Mouse (Mus musculus): ENCODE results near the gene Cd36.

Cd36 gene

DNA sequence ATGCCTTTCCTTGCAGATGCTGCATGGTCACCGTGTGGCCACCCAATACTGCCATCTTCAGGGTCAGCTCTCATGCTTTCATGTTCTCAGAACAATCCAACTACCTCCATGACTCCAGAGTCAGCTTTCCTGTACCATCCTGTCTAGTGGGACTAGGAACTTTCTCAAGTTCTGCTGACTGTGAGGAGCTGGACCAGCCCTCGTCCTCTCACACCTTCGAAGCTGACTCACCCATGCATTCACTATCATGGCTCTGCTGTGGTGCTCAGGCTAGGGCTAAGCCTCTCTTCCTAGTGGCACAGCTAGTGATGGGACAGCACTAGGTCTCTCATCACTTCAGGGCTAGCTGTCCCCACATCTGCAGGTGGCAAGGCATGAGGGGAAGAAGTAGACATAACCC, 30.7 kb downstream of the Cd36 start:
- no peak for DNase-seq

DNA sequence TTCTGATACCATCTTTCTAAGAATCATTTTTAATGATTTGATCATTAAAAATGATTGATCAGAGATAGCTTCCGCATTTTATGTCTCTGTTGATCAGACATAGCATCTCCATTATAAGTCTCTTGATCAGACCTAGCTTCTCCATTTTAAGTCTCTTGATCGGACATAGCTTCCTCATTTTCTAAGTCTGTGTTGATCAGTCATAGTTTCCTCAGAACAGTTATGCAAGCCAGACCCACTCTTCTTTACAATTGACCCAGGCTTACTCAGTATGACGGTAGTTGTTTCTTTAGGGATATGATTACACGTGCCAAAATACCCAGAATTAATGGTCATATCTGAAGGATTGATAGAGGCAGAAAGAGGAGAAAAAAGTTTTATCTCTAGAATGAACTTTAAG, 31.3 kb downstream of the Cd36 start:
- DNase-seq, result no peak

DNA sequence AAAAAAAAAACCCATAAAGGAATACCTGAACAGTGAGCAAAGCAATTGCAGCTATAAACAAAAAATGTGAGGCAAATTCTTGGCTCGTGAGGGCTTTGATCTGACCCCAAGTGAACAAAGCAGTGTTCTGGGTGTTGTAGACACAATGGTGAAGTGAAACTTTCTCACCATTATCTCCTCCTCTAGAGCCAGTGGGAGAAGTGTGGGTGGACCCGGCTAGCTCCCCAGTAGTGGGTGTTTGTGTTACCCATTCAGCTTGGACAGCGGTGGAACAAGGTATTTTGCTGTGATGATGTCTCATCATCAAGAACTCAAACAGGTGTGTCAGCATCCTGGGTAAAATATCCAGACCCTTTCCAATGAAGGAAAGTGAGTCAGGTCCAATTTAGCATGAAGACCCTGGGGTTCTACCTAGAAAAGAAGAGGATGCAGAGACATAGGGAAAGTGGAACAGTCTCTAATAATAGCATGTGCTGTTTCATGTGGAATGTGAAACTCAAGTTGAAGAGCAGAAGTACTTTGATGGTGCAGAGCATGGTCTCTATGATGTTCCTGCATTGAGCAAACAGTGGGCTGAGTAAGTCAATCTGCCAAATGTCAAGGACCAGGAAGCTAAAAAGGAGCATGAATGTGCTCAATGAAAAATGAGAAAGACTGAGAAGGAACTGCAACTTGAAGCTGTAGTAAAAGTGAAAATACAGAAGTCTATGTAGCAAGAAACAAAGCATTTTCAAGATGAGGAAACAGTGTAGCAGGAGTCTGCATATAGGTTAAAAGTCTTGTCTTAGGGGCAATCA, 34.3 kb downstream of the Cd36 start:
- no peak for DNase-seq

DNA sequence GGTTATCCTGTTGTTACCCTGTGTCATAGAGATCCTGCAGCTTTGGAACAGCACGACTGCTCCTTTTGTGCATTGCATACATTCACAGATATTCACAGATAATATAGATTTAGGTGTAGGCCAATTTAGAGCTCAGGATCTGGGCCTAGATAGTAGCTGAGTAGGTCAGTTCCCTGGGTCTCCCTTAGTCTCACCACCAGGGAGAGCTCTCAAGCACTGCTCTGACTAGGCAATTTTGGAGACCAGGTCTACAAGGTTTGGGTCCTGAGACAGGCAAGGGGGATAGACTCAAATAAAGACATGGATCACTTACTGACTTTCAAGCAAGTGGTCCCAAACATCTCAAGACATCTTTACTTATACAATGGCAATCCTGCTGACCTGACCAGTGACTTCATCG, 38.0 kb downstream of the Cd36 start:
- DNase-seq, result no peak

DNA sequence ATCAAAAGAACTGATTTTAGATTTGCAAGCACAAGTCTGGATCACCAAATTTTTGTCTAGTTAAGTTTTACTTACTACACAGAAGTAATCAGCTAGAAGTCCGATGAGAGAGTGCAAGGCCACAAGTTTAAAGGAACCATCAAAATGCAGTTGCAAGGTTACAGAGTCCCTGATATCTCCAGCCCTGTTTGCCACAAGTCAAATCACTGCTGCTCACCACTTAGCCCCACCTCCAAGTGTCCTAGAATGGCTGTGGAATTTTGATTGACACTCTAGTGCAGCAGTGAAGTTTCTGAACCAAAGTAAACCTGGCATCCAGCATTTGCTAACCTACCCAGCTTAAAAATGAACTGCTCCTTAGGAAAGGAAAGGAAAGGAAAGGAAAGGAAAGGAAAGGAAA, 39.0 kb downstream of the Cd36 start:
- peak; percentile 28 to 36 for DNase-seq

DNA sequence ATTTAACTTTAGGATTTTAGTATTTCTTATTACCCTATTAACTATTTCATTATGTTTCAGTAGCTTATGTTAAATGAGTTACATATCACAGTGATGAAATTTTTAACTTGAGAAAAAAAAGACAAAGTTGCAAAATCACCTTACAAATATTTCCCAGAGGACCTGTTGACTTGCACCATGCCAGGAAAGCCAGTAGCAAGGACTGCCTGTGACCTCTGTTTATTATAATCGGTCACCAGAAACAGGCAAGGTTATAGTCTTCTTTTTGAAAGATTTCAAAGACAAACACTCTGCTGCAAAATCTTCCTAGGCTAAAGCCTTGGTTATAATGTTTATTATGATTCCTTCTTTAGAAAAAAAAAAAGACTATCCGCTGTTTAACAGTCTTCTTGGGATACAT, 39.9 kb downstream of the Cd36 start:
- DNase-seq, result no peak

DNA sequence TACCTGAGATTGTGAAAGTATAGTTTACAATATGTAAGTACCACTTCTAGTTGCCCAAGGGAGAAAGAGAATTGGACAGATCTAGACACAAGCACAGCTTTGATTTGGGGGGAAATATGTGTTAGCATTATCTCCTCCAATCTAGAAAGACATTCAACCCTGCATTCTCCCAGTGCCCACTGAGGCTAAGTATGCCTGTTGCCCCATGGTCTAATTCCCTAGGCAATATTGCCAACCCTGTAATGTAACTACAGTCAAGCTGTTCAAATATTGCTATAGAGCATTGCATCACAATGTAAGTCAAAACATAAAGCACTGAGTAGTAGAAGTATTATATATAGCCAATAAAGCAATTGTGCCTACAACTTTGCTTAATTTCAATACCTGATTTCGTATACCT, 40.3 kb downstream of the Cd36 start:
- DNase-seq, result no peak

DNA sequence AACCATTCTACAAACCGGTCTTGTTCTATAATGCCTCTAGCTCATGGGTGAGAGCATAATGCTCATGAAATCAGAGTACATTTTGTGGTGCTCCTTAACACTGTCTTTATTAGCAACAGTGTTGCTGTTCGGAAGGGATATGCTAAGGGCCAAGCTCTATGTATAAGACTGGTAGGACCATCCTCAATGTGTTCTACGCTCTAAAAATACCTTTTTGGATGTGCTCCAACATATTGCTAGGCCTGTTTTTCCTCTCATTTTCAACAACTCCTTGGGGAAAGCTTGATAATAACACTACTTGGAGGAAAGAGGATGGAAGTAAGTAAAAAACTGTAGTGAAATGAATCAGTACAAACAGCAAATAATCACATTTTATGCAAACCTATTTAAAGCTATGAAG, 44.7 kb downstream of the Cd36 start:
- no peak for DNase-seq

DNA sequence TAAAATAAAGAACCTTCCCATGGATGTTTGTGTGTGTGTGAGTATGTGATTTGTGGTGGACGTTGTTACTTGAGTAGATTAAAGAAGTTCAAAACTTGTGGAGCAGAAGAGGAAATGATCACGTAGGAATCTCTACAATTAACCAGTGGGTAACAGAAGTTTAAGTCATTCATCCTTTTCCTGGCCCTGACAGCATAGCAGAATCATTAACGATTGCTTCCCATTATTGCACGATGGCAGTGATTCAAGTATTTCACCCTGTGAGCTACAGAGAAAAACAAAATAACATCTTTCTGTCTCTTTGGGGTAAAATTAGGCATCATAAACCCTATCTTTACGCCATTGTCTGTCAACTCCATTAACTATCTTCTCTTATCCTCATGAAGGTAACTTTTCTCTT, 45.3 kb downstream of the Cd36 start:
- no peak for DNase-seq

DNA sequence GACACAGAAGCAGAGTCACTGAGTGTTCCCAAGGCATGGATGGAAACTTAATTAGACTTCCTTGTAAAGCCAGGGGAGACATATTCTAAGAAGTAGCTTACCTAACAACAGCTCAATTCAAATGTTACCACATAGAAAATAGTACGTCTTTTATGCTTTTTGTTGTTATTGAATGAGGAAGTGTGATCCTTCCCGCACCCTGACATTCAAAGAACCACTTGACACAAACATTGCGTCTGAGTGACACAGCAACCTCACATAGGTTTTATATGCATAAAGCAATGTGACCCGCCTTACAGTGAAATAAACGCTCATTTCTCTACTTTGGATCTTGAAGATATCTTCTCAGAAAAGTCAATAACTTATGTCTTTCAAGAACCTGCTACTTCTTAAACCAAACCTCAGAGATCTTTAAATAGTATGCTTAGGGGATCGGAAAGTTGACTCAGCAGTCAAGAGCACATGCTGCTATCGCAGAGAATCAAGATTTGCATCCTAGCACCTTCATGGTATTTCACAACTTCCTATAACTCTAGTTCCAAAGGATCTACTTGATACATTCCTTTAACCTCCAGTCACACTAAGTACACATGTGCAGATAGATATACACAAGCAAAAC, 46.4 kb downstream of the Cd36 start:
- DNase-seq, result no peak

DNA sequence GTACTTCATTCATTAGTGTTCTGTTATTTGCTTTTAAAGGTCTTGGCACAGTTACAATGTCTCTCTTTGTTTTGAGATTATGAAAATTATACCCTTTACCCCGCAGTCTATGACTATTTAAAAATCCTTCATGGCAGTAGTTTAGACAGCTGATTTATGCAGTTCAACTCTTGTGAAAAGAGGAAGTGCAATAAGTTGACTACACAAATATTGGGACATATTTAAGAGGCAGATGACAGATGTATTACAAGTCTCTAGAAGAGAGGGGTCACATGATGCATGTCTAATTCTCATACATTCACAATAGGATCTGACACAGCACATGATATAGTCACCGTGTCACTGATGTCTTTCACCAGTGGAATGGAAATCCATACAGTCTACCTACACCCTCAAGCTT, 49.1 kb downstream of the Cd36 start:
- no peak for DNase-seq

DNA sequence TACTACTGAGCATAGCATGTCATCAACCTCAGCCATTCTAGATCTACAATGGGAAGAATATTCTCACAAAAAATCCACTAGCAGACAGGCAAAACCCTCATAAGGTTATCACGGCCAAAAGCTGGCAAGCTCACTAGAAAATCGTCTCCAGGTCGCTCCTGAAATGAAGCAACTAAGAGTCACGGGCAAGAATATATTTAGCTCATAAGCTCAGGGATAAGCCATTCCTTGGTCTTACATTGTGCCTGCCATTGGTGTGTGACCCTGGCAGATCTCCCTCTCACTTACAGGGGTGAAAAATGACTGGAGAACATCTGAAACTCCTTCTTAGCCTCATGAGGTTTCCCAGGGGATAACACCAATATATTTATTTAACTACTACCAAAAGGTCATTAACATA, 52.2 kb downstream of the Cd36 start:
- DNase-seq, result no peak

DNA sequence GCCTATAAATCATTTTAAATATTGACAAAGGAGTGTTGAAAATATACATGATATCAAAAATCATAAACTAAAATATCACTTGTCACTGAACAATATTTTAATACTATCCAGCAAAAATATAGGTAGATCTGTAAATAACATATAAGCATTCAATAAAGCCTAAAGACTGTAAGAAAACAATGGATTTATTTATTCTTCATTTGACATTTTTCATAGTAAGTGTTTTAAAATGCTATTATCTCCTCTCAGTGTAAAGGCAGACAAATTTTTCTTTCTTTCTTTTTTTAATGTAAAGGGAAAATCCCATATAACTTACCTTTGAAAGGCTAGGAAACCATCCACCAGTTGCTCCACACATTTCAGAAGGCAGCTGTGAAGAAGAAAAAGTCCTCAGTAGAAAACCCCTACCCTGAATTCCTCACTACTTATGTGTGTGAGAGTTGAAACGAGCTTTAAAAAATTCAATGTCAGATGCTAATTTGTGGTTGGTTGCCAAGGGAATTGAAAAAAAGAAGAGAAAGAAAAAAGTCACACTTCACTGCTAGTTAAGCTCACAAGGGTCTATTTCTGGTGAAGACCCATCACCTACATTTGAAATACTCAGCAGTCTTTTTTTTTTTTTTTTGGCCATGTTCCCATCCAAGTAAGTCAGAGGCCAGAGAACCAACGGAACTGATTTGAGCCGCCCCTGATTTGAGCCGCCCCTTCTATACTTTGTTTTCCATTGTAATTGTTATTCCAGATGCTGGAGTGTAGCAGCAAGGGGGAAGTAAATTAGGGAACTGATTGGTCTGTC, 53.1 kb downstream of the Cd36 start:
- DNase-seq, result peak; percentile 22 to 32

DNA sequence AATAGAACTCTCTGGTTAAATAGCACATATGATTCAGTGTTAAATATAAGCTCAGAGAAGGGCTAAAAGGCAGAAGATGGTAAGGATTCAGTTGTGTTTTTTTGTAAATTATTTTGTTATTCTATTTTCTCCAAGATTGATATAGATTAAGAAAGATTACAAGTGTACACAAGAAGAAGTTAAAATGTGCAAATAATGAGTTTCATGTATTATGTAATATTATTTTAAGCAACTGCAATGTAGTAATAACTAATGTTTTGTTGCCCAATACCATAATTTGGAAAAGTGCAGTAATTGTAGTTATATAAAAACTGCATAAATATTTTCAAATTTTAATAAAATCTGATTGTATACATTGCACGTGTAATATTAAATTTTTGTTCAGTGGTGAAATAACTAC, 54.8 kb downstream of the Cd36 start:
- DNase-seq, result no peak

DNA sequence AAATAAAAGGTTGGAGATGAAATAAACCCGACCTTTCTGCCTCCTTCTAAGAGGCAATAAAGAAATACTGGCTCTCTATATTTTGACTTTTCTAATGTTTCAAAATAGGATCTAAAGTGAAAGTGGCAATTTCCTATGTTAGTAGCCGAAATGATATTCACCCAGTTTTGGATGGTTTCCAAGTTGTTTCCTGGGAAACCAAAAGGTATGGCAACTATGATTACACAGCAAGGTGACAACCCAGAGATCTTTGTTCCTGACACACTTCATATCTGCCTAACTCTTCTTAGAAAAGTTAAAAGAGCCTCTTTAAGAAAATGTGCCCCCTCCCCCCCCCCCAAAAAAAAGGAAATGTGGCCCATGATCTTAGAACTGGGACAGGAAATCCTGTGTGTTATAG, 58.1 kb downstream of the Cd36 start:
- no peak for DNase-seq

DNA sequence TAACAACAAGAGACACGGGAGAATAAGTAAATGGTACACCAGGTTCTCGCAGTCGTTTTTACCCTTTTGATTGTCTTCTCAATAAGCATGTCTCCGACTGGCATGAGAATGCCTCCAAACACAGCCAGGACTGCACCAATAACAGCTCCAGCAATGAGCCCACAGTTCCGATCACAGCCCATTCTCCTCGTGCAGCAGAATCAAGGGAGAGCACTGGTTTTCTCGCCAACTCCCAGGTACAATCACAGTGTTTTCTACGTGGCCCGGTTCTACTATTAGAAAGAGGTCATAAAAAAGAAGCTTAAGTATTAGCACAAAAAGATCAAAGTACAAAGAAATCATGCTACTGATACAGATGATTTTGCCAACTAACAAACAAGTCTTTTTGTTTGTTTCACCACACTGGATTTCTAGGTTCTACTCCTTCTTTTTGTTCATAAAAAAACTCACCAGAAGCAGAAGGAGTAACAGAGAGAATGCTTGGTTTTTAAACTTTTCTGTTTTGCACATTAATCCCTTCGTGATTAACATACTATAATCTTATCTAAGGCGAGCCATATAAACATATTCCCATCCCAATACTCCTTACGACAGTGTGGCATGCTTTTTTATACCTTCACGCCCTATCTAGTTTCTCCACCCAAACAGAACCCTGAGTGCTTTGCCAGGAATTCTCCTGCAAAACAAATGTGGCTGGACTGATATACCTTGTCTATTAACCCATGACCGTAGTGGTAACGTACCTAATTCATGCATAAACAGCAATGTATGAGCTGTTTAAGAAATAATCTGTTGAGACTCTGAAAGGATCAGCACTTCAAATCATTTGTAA, 59.7 kb downstream of the Cd36 start:
- no peak for DNase-seq

DNA sequence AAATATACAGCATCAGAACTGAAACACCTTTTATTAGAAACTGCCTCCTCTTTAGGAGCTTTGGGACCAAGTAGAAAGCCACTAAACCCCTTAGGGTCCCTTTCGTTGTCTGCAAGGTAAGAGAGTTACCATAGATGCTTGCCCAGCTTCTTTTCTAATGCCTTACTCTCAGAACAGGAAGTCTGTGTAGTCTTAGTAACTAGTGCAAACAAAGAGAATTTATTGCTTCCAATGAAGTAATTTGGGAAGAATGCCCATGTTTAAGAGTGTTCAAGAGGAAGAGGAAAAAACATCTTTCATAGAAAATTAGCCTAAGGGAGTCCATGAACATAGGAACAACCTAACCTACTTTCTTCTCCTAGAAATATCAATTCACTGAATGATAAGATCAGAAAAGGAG, 67.2 kb downstream of the Cd36 start:
- no peak for DNase-seq

DNA sequence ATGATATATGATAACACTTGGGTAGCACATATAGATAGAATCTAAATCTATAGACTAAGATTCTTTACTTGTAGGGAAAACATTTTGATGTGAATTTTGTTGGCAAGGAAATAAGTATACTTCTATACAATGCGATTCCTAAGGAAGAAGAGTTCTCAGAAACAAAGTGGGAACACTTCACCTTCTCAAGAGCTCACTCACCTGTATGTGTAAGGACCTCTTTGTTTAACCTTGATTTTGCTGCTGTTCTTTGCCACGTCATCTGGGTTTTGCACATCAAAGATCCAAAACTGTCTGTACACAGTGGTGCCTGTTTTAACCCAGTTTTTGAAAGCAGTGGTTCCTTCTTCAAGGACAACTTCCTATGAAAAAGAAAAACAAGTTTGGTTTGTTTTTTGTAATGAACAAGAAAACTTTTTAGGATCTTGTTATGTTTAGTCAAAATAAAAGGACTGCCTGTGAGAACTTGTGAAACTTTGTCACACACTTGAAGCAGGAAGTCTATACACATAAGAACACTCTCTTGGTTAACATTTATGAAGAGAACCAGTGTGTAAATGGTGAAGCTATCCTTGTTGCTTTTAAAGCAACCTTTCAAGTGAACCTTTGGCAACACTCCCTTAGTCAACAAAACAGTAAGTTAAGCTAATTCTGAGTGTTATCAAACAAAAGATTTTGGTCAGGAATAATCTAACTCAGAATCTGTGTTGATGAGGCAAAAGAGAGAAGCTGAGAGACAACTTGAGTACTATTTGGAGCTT, 68.2 kb downstream of the Cd36 start:
- no peak for DNase-seq

DNA sequence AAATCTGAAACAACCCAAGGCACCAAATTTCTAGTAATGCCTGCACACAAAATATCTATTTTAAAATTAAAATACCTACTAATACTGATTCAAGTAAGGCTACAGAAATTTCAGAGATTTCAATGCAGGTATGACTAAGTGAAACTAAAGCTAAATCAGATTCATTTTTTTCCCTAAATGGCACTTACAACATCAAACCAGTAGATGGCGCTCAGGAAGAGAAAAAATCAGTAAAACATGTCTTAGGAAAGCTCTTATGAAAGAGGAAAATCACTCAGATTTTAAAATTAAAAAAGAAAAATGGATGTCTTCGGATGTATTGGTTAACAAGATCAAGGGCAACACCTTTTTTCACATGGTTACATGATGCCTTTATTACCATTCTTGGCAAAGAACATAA, 72.4 kb downstream of the Cd36 start:
- DNase-seq, result no peak

DNA sequence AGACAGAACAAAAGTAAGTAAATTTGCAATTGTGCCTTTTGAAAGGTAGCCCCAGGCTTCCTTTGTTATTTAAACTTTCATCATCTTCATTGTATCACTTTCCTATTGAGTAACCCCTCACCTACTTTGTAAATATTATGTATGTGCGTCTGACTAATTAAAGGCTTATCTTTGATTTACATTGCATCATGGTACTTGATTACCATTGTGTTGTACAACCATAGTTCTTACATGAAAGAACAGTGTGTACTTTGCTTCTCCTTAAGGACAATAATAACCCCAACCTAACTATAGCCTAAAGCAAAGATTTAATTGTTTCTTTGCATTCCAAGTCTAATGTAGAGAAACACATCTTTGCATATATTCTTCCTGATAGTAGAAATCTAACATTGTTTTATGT, 78.3 kb downstream of the Cd36 start:
- DNase-seq, result no peak

DNA sequence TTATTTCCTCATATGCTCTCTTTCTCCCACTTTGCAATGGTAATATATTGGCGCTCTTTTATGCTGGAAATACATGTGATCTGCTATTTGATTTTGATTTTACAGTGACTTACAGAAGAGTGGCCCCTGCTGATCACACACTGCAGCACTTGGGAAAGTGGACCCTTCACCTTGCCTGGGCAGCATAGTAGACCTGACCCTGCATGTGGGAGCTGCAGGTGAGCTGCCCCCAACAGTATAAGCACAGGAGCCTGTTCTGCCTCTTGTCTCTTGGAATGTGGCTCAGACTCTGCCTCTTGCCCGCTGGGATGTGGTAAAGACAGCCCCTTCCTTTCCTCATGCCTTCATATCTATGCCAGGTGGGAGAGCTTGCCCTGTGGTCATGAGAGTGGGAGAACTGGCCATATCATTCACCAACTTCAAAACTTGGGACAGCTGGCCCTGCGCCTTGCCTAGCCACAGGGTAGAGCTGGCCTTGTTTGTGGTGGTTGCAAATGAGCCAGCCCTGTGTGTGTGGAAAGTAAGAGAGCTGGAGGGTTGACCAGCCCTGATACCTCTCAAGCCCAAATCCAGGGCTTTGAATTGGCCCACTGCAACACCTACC, 81.7 kb downstream of the Cd36 start:
- no peak for DNase-seq

DNA sequence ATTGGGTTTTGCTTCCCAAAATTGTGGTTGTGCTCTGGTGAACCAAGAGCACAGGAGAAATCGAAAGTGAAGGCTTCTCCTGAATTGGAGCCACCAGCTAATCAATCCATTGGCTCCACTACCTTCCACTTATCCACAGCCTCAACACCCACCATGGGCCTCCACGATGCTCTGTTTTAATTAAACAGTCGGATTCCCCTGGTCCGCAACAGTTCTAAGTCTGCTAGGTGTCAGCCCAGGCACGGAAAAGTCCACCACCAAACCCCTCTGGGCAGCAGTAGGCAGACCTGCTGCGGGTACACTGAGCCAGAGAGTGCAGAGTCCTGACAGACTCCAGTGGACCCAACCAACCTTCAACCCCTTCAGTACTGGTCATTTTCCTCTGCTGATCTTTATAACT, 112.0 kb downstream of the Cd36 start:
- DNase-seq, result no peak

Data from lung, postnatal 4 days (tissue).